Mouse (Mus musculus): Measurements from ENCODE around the gene Zbtb7b. TPM values are rescaled to one million over a fixed set of nuclear protein-coding genes. Genes with fewer than 3 reads are reported as not detected.
"Not testable (repeated sequence)": the region's sequence is repeated elsewhere in the genome, so short reads cannot be mapped to it uniquely, and the experiment has no call there.

Zbtb7b gene
- 0.98 and 1.2 TPM in 2 replicates for polyA plus RNA-seq (2016; fragmentation: Nextera tagmentation; extraction: Ambion mirVana)

- under 1% methylated on average over 42 of the region's 42 CpGs for WGBS
- H3K36me3 ChIP-seq (replicated peaks): no peaks in the 10 kb centered on the region
- peak within 1 kb of the TSS; percentile 86 for H3K27ac ChIP-seq (replicated peaks)
- H3K4me1 ChIP-seq: peaks cover 72% of the 10 kb centered on the region
- H3K27me3 ChIP-seq (replicated peaks; ENCODE audit: low read depth, poor library complexity, severe bottlenecking): peaks cover 53% of the 10 kb centered on the region
- DNase-seq (ENCODE audit: low spot score): peak; percentile 77
- peak within 1 kb of the TSS; percentile 74 for H3K4me3 ChIP-seq
- no peaks in the 10 kb centered on the region for H3K9me3 ChIP-seq
Measured at GRCm38 (mm10) chr3:89394006-89394893, at the start of gene Zbtb7b. Gene Zbtb7b (minus strand): TSS chr3:89394776.

GRCm38 (mm10) chr3:89440691-89441090 lies 46.1 kb upstream of the Zbtb7b start:
- 93% methylated on average over 2 of the region's 2 CpGs for WGBS
- no peak overlapping the region for H3K4me3 ChIP-seq
- no peak for DNase-seq (ENCODE audit: low spot score)
- H3K9me3 ChIP-seq: no peaks in the 10 kb centered on the region
- H3K36me3 ChIP-seq (replicated peaks): peaks cover 37% of the 10 kb centered on the region
- no peaks in the 10 kb centered on the region for H3K27me3 ChIP-seq (replicated peaks; ENCODE audit: low read depth, poor library complexity, severe bottlenecking)
- H3K27ac ChIP-seq (replicated peaks): no peak overlapping the region
- H3K4me1 ChIP-seq: peaks cover 23% of the 10 kb centered on the region

GRCm38 (mm10) chr3:89437269-89437668 lies 42.7 kb upstream of the Zbtb7b start:
- peak overlapping the region; percentile 85 for H3K27ac ChIP-seq (replicated peaks)
- peak; percentile 48 for DNase-seq (ENCODE audit: low spot score)
- peak overlapping the region; percentile 67 for H3K4me3 ChIP-seq
- 35% methylated on average over 5 of the region's 5 CpGs for WGBS
- peaks cover 39% of the 10 kb centered on the region for H3K36me3 ChIP-seq (replicated peaks)
- peaks cover 31% of the 10 kb centered on the region for H3K4me1 ChIP-seq
- H3K9me3 ChIP-seq: no peaks in the 10 kb centered on the region
- H3K27me3 ChIP-seq (replicated peaks; ENCODE audit: low read depth, poor library complexity, severe bottlenecking): no peaks in the 10 kb centered on the region

- peak; percentile 91 for DNase-seq (ENCODE audit: low spot score)
- Histone ChIP-seq H3K4me3 (peak within 1 kb of the TSS; percentile 67), H3K4me1 (peaks cover 37% of the 10 kb centered on the region), H3K9me3 (no peaks in the 10 kb centered on the region), H3K27me3 (replicated peaks; ENCODE audit: low read depth, poor library complexity, severe bottlenecking) (no peaks in the 10 kb centered on the region), H3K36me3 (replicated peaks) (peaks cover 42% of the 10 kb centered on the region), H3K27ac (replicated peaks) (peak within 1 kb of the TSS; percentile 85)
- 5% methylated on average over 16 of the region's 16 CpGs for WGBS
Measured at GRCm38 (mm10) chr3:89436176-89437113, 41.9 kb upstream of the Zbtb7b start, which contains the start of gene Pbxip1. Gene Pbxip1 (plus strand): TSS chr3:89436706.

GRCm38 (mm10) chr3:89435041-89435440 lies 40.5 kb upstream of the Zbtb7b start:
- Histone ChIP-seq H3K36me3 (replicated peaks) (peaks cover 36% of the 10 kb centered on the region), H3K9me3 (no peaks in the 10 kb centered on the region), H3K27me3 (replicated peaks; ENCODE audit: low read depth, poor library complexity, severe bottlenecking) (no peaks in the 10 kb centered on the region), H3K4me1 (peaks cover 51% of the 10 kb centered on the region), H3K4me3 (no peak overlapping the region), H3K27ac (replicated peaks) (no peak overlapping the region)
- WGBS: 60% methylated on average over 7 of the region's 7 CpGs
- no peak for DNase-seq (ENCODE audit: low spot score)

- H3K4me1 ChIP-seq: peaks cover 56% of the 10 kb centered on the region
Measured at GRCm38 (mm10) chr3:89434532-89434931, 40.0 kb upstream of the Zbtb7b start.

GRCm38 (mm10) chr3:89432606-89433005 lies 38.0 kb upstream of the Zbtb7b start:
- 93% methylated on average over 8 of the region's 8 CpGs for WGBS
- no peaks in the 10 kb centered on the region for H3K9me3 ChIP-seq
- DNase-seq (ENCODE audit: low spot score): no peak
- H3K36me3 ChIP-seq (replicated peaks): peaks cover 45% of the 10 kb centered on the region
- peaks cover 49% of the 10 kb centered on the region for H3K4me1 ChIP-seq
- H3K4me3 ChIP-seq: 0 out of 2 replicates have a peak overlapping the region, but pooled peaks have one; percentile 2
- H3K27me3 ChIP-seq (replicated peaks; ENCODE audit: low read depth, poor library complexity, severe bottlenecking): no peaks in the 10 kb centered on the region
- no peak overlapping the region for H3K27ac ChIP-seq (replicated peaks)

More at GRCm38 (mm10) chr3:89434532-89434931, 40.0 kb upstream of the Zbtb7b start:
- Histone ChIP-seq H3K4me3 (no peak overlapping the region), H3K27me3 (replicated peaks; ENCODE audit: low read depth, poor library complexity, severe bottlenecking) (no peaks in the 10 kb centered on the region), H3K9me3 (no peaks in the 10 kb centered on the region), H3K27ac (replicated peaks) (peak overlapping the region; percentile 24; the same call in 1 of the 2 replicates), H3K36me3 (replicated peaks) (peaks cover 32% of the 10 kb centered on the region)
- 81% methylated on average over 11 of the region's 11 CpGs for WGBS
- DNase-seq (ENCODE audit: low spot score): no peak

GRCm38 (mm10) chr3:89430171-89431159 lies 35.9 kb upstream of the Zbtb7b start, which contains the start of gene Pygo2:
Gene Pygo2 (plus strand): TSS chr3:89430214.
- DNase-seq (ENCODE audit: low spot score): peak; percentile 98
- H3K4me1 ChIP-seq: peaks cover 33% of the 10 kb centered on the region
- 2% methylated on average over 68 of the region's 68 CpGs for WGBS
- H3K27me3 ChIP-seq (replicated peaks; ENCODE audit: low read depth, poor library complexity, severe bottlenecking): no peaks in the 10 kb centered on the region
- no peaks in the 10 kb centered on the region for H3K9me3 ChIP-seq
- H3K36me3 ChIP-seq (replicated peaks): peaks cover 65% of the 10 kb centered on the region
- H3K4me3 ChIP-seq: peak within 1 kb of the TSS; percentile 93
- peak within 1 kb of the TSS; percentile 91 for H3K27ac ChIP-seq (replicated peaks)

GRCm38 (mm10) chr3:89429021-89429420 lies 34.4 kb upstream of the Zbtb7b start:
- WGBS: 91% methylated on average over 7 of the region's 7 CpGs
- peaks cover 67% of the 10 kb centered on the region for H3K36me3 ChIP-seq (replicated peaks)

GRCm38 (mm10) chr3:89425876-89426275 lies 31.3 kb upstream of the Zbtb7b start:
- peaks cover 59% of the 10 kb centered on the region for H3K36me3 ChIP-seq (replicated peaks)

More at GRCm38 (mm10) chr3:89429021-89429420, 34.4 kb upstream of the Zbtb7b start:
- not testable (repeated sequence) for H3K27me3 ChIP-seq (replicated peaks; ENCODE audit: low read depth, poor library complexity, severe bottlenecking); DNase-seq (ENCODE audit: low spot score); H3K4me3 ChIP-seq; H3K9me3 ChIP-seq; H3K27ac ChIP-seq (replicated peaks)
- peaks cover 33% of the 10 kb centered on the region for H3K4me1 ChIP-seq

GRCm38 (mm10) chr3:89425141-89425525 lies 30.6 kb upstream of the Zbtb7b start:
- no peak overlapping the region for H3K27ac ChIP-seq (replicated peaks)
- 88% methylated on average over 5 of the region's 5 CpGs for WGBS
- H3K36me3 ChIP-seq (replicated peaks): peaks cover 59% of the 10 kb centered on the region

More at GRCm38 (mm10) chr3:89425876-89426275, 31.3 kb upstream of the Zbtb7b start:
- H3K9me3 ChIP-seq: no peaks in the 10 kb centered on the region
- 89% methylated on average over 4 of the region's 4 CpGs for WGBS
- peaks cover 49% of the 10 kb centered on the region for H3K4me1 ChIP-seq
- H3K4me3 ChIP-seq: no peak overlapping the region
- no peak for DNase-seq (ENCODE audit: low spot score)
- H3K27ac ChIP-seq (replicated peaks): no peak overlapping the region
- no peaks in the 10 kb centered on the region for H3K27me3 ChIP-seq (replicated peaks; ENCODE audit: low read depth, poor library complexity, severe bottlenecking)

More at GRCm38 (mm10) chr3:89425141-89425525, 30.6 kb upstream of the Zbtb7b start:
- Histone ChIP-seq H3K9me3 (no peaks in the 10 kb centered on the region), H3K4me3 (no peak overlapping the region), H3K4me1 (peaks cover 48% of the 10 kb centered on the region), H3K27me3 (replicated peaks; ENCODE audit: low read depth, poor library complexity, severe bottlenecking) (no peaks in the 10 kb centered on the region)
- no peak for DNase-seq (ENCODE audit: low spot score)
